Mouse (Mus musculus): ENCODE data around the gene Tmem160. TPM values are rescaled to one million over a fixed set of nuclear protein-coding genes. Genes with fewer than 3 reads are reported as not detected.
A peak's percentile ranks its signal among the peaks of the same experiment; 100 is the strongest.

Tmem160 gene
- 43.9 and 48.0 TPM in 2 replicates for polyA plus RNA-seq (2016; fragmentation: Nextera tagmentation; extraction: Ambion mirVana)

DNA sequence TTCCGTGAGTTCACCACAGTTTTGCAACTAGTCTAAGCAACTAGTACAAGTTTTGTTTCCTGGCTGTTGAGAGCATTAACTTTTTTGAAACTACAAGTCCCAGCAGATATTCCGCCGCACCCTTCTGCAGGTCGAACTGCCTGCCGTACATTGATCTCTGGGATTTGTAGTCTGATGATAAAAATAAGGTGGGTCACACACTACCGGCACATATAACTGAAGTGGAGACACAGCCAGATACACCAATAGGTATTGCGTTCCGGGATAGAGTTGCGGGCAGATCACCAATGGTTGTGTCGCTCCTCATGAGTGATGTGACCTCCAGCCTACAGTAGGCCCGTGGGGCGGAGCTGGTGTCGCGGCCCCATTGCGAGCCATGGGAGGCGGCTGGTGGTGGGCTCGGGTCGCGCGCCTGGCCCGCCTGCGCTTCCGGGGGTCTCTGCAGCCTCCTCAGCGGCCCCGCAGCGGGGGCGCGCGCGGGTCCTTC lies at the start of gene Tmem160:
TSS of gene Tmem160 (plus strand) at position 193 of the 487 bp plus-strand sequence.
- Histone ChIP-seq H3K4me2 (peak within 1 kb of the TSS; percentile 98), H3K4me1 (peaks cover 24% of the 10 kb centered on the region), H3K36me3 (peaks cover 26% of the 10 kb centered on the region), H3K9me3 (replicated peaks) (no peaks in the 10 kb centered on the region), H3K4me3 (peak within 1 kb of the TSS; percentile 79), H3K9ac (peak within 1 kb of the TSS; percentile 82), H3K27ac (peak within 1 kb of the TSS; percentile 78), H3K27me3 (replicated peaks) (no peaks in the 10 kb centered on the region)
- peak; percentile 99 for ATAC-seq
- WGBS (ENCODE audit: insufficient replicate concordance), result under 1% methylated on average over 30 of the region's 30 CpGs

DNA sequence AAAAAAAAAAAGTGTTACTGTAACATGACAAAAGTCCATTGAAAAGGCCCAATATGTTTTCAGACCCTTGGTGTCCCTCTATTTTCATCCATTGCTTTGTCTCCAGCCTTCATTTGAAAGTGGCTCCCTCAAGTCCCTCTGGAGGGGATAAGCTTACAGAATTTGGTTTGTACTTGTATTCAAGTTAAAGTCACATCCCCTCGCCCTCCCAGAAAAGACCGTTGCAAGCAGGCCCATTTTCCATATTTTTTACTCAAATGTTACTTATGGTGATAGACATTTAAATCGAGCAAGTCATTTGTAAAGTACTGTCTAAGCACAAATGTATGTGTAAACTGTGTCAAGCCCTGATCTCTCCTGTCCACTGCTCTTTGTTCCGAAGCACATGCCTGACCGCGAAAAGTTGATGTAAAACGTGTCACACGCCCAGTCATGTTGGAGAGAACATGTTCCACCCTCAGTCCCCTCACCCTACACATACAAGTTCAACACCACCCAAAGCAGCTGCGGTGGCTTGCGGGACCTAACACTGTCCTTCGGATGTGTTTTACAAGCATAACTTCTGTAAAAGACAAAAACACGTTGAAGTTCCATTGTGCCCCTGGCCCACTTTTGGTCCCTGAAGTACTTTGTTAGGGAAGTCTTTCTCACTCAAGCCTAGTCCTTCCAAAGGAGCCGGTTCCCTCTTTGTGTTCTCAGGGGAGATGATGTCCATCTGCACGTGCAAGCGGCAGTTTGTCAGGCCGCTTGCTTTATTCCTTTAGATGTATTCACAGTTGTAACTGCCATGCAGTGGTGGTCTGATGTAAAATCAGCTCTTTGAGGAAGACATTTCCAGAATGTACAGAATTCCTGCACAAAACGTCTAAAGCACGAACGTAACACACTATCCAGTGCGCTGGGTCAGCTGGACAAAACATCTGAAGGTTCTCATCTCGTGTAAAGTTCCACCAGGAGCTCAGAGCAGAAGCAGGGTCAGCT lies 49.3 kb upstream of the Tmem160 start:
- ATAC-seq, result no peak
- Histone ChIP-seq H3K9ac (peak overlapping the region; percentile 100), H3K4me1 (peaks cover 62% of the 10 kb centered on the region), H3K4me3 (peak overlapping the region; percentile 90), H3K27ac (peak overlapping the region; percentile 100), H3K9me3 (replicated peaks) (no peaks in the 10 kb centered on the region), H3K4me2 (peak overlapping the region; percentile 89), H3K27me3 (replicated peaks) (no peaks in the 10 kb centered on the region), H3K36me3 (peaks cover 28% of the 10 kb centered on the region)
- 19% methylated on average over 21 of the region's 21 CpGs for WGBS (ENCODE audit: insufficient replicate concordance)

DNA sequence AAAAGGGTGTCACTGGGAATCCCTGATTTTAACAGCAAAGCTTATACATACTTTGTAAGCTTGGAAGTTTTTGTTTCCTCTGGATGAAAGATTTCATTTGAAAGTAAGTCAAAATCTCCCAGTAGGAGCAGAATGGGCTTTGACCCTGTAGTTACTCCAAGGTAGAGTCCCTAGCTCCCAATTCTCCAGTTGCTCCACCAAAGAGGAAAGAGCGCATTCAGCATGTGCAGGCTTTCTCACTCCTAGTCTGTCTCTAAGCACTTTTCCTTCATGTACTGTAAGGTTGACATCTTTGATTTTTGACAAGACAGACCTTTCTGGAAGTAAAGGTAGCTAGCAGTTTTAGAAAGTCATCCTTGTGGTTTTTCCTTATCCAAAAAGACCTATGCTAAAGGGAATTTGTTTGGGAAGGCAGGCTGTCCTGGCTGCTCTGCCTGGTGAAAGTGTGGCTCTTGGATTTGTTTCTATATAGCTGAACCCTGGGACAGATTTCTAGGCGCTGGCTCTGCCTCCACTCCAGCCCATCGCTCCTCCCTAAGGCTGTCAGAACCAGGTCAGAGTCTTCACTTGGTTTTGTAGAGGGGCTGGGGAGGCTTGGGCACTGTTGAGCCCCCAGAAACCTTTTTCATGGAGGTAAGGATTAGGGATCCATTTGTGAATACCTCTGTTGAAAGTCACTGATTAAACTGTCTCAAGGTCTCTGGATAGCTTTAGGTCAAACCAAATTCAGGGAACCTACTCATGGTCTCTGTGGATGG lies 48.1 kb upstream of the Tmem160 start:
- H3K36me3 ChIP-seq, result peaks cover 39% of the 10 kb centered on the region
- peak overlapping the region; percentile 89 for H3K4me2 ChIP-seq
- peak overlapping the region; percentile 100 for H3K27ac ChIP-seq
- WGBS (ENCODE audit: insufficient replicate concordance), result 61% methylated on average over 3 of the region's 3 CpGs
- ATAC-seq, result no peak
- H3K4me3 ChIP-seq, result peak overlapping the region; percentile 49
- no peaks in the 10 kb centered on the region for H3K9me3 ChIP-seq (replicated peaks)
- no peaks in the 10 kb centered on the region for H3K27me3 ChIP-seq (replicated peaks)
- H3K4me1 ChIP-seq, result peaks cover 64% of the 10 kb centered on the region
- peak overlapping the region; percentile 75 for H3K9ac ChIP-seq

- H3K4me3 ChIP-seq, result peak overlapping the region; percentile 49
- H3K36me3 ChIP-seq, result peaks cover 43% of the 10 kb centered on the region
- H3K4me1 ChIP-seq, result peaks cover 68% of the 10 kb centered on the region
- H3K9me3 ChIP-seq (replicated peaks), result no peaks in the 10 kb centered on the region
- 16% methylated on average over 2 of the region's 2 CpGs for WGBS (ENCODE audit: insufficient replicate concordance)
- peak overlapping the region; percentile 89 for H3K4me2 ChIP-seq
- no peak for ATAC-seq
- peak overlapping the region; percentile 100 for H3K27ac ChIP-seq
- H3K27me3 ChIP-seq (replicated peaks), result no peaks in the 10 kb centered on the region
- H3K9ac ChIP-seq, result peak overlapping the region; percentile 75
These were observed 47.5 kb upstream of the Tmem160 start for GRCm38 (mm10) chr7:16405073-16405455.

DNA sequence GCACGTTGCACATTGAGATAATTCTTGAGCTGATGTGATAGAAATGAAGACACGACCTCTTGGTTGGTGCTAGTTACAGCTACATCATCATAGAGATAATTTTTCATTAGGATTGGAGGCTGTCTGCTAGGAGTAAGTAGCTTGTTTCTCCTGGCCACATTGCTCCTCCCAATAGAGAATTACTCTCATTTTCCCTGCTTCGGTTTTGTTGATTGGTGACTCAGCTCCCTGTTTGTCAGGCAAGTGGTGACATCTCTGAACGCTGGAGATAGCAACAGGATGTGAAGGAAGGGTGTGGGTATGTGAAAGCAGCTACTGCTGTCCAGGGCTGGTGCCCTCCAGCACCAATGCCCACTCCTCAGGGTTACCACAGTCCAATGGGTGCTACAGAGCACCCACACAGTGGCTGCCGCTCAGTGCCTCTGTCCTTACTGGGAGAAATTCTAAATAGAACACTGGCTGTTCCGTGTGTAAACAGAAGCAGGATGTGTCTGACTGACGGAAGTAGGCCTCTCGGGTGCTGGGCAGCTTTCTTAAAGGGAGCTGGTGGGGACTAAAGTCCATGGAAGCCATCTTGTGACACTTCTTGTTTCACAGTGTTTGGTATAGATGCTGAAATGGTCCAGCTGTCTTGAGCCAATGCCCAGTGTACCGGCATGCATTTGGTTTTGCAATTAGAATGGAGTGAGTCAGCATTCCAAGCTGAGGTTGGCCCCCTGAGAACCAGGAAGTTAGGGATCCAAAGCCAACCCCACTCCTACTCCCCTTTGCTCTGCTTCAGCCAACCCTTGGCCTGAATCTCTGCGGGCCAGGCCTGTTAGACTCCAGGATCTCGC lies 46.8 kb upstream of the Tmem160 start:
- WGBS (ENCODE audit: insufficient replicate concordance), result 11% methylated on average over 11 of the region's 11 CpGs
- peaks cover 74% of the 10 kb centered on the region for H3K4me1 ChIP-seq
- peak; percentile 81 for ATAC-seq
- H3K4me3 ChIP-seq, result peak overlapping the region; percentile 49
- no peaks in the 10 kb centered on the region for H3K9me3 ChIP-seq (replicated peaks)
- H3K9ac ChIP-seq, result peak overlapping the region; percentile 75
- H3K27ac ChIP-seq, result peak overlapping the region; percentile 100
- peaks cover 50% of the 10 kb centered on the region for H3K36me3 ChIP-seq
- peak overlapping the region; percentile 89 for H3K4me2 ChIP-seq
- H3K27me3 ChIP-seq (replicated peaks), result no peaks in the 10 kb centered on the region

- no peak overlapping the region for H3K4me3 ChIP-seq
- ATAC-seq, result no peak
- peaks cover 62% of the 10 kb centered on the region for H3K36me3 ChIP-seq
- H3K27me3 ChIP-seq (replicated peaks), result no peaks in the 10 kb centered on the region
- no peaks in the 10 kb centered on the region for H3K9me3 ChIP-seq (replicated peaks)
- H3K4me2 ChIP-seq, result peak overlapping the region; percentile 37
- peaks cover 87% of the 10 kb centered on the region for H3K4me1 ChIP-seq
- H3K27ac ChIP-seq, result peak overlapping the region; percentile 100
- peak overlapping the region; percentile 75 for H3K9ac ChIP-seq
- WGBS (ENCODE audit: insufficient replicate concordance), result 84% methylated on average over 3 of the region's 3 CpGs
These were observed 45.6 kb upstream of the Tmem160 start for GRCm38 (mm10) chr7:16406978-16407377.

GRCm38 (mm10) chr7:16411100-16411499 lies 41.5 kb upstream of the Tmem160 start:
- no peak overlapping the region for H3K4me2 ChIP-seq
- peak overlapping the region; percentile 91 for H3K27ac ChIP-seq
- WGBS (ENCODE audit: insufficient replicate concordance), result 84% methylated on average over 5 of the region's 5 CpGs
- no peaks in the 10 kb centered on the region for H3K27me3 ChIP-seq (replicated peaks)
- peaks cover 89% of the 10 kb centered on the region for H3K36me3 ChIP-seq
- H3K4me3 ChIP-seq, result no peak overlapping the region
- H3K4me1 ChIP-seq, result peaks cover 93% of the 10 kb centered on the region
- no peaks in the 10 kb centered on the region for H3K9me3 ChIP-seq (replicated peaks)
- H3K9ac ChIP-seq, result peak overlapping the region; percentile 49; the same call in 1 of the 2 replicates
- ATAC-seq, result no peak

GRCm38 (mm10) chr7:16412220-16412896 lies 40.2 kb upstream of the Tmem160 start:
- Histone ChIP-seq H3K4me1 (peaks cover 89% of the 10 kb centered on the region), H3K27ac (peak overlapping the region; percentile 91), H3K9ac (peak overlapping the region; percentile 49), H3K9me3 (replicated peaks) (no peaks in the 10 kb centered on the region), H3K27me3 (replicated peaks) (no peaks in the 10 kb centered on the region), H3K36me3 (peaks cover 95% of the 10 kb centered on the region), H3K4me2 (peak overlapping the region; percentile 38), H3K4me3 (no peak overlapping the region)
- ATAC-seq, result peak; percentile 89
- 58% methylated on average over 8 of the region's 8 CpGs for WGBS (ENCODE audit: insufficient replicate concordance)

DNA sequence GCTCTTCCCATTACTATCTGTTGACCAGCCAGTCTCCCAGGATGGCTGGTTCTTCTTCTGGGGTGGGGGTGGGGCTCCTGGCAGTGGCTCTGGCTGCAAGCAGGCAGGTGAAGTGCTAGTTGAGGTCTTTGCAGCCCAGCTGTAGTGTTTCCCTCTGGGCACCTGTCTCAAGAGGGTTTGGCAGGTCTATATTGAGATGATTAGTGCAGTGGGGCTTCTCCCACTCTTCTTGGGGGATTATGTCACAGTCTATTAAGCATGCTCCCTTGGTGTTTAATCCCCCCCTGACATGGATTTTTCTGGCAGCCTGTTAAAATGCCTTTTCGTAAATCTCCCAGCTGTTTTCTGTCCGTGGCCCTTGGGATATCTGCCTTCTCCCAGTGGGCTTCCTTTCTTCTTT lies 39.6 kb upstream of the Tmem160 start:
- peak; percentile 6 for ATAC-seq
- Histone ChIP-seq H3K36me3 (peaks cover 96% of the 10 kb centered on the region), H3K9me3 (replicated peaks) (no peaks in the 10 kb centered on the region), H3K27me3 (replicated peaks) (no peaks in the 10 kb centered on the region), H3K4me1 (peaks cover 84% of the 10 kb centered on the region), H3K27ac (peak overlapping the region; percentile 91), H3K9ac (peak overlapping the region; percentile 49; the same call in 1 of the 2 replicates), H3K4me3 (no peak overlapping the region), H3K4me2 (peak overlapping the region; percentile 38; the same call in 1 of the 2 replicates)
- WGBS (ENCODE audit: insufficient replicate concordance), result 88% methylated on average over 2 of the region's 2 CpGs

DNA sequence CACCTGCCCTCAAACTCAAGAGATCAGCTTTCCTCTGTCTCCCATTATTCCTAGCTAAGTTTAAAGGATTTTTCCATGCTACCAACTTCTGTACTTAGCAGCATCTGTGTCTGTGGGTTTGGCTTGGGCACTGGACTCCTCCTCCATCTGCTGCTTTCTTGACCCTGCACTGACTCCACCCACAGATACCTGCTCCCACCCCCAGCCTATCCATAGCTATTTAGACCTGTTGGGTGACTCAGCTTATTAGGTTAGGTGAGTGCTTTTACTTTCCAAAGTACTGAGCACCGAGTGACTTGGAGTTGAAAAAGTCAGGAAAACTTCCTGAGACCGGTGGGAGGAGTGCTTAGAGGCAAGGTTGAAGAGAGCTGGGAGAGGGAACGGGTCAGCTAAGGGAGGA lies 37.2 kb upstream of the Tmem160 start:
- Histone ChIP-seq H3K36me3 (peaks cover 99% of the 10 kb centered on the region), H3K4me3 (no peak overlapping the region), H3K27me3 (replicated peaks) (no peaks in the 10 kb centered on the region), H3K4me2 (no peak overlapping the region), H3K9me3 (replicated peaks) (no peaks in the 10 kb centered on the region), H3K4me1 (peaks cover 61% of the 10 kb centered on the region), H3K9ac (peak overlapping the region; percentile 12), H3K27ac (peak overlapping the region; percentile 91)
- 80% methylated on average over 3 of the region's 3 CpGs for WGBS (ENCODE audit: insufficient replicate concordance)
- peak; percentile 38; the same call in 1 of the 2 replicates for ATAC-seq

Measured in liver, embryonic 12.5 days (tissue).